Mouse (Mus musculus): ENCODE data around the gene Hist1h2af.

DNA sequence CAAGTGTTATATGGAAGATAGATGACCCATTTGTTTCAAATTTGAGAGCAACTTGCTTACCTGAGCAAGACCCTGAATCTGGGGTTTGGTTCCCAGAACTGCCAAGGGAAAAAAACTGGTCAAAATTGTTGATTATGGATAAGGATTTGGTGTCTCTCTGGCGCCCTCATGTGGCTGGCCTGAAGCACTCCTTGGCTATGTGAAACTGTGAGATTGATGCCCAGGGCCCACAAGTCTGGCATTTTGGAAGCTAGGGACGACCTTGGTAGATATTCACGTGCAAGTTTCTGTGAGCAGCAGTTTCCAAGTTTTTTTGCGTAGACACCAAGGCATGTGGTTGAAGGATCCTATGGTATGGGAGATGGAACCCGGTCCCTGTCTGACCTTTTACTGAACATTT, 9.1 kb upstream of the Hist1h2af start:
- peak; percentile 82 for TF ChIP-seq CTCF (IDR thresholded peaks at IDR 0.05; ENCODE audit: low read depth)
- no peak for TF ChIP-seq EP300 (IDR thresholded peaks at IDR 0.05; ENCODE audit: low read depth)

Data from heart, postnatal 0 days (tissue).